Mouse (Mus musculus) left cerebral cortex, postnatal 4 days (tissue): ENCODE data around the gene Atp1a1. TPM values are rescaled to one million over a fixed set of nuclear protein-coding genes. Genes with fewer than 3 reads are reported as not detected.

Source experiments
- DNase-seq: peaks from one replicate; pipeline ENCODE4 v3.0.0-alpha.2; 2022
- intact Hi-C: fragments of 180-260 bp; cut with DNase I; formaldehyde crosslinking; loops from one replicate; pipeline ENCODE4 v1.15.1; 2025
- total RNA-seq, 2 experiments: library from RNA; stranded (reverse); gene quantifications; 2 replicates each; pipeline ENCODE4 v1.2.3; 2021

The Atp1a1 gene
- total RNA-seq, 2 experiments from 2014 or later: 205 to 223 TPM

DNA sequence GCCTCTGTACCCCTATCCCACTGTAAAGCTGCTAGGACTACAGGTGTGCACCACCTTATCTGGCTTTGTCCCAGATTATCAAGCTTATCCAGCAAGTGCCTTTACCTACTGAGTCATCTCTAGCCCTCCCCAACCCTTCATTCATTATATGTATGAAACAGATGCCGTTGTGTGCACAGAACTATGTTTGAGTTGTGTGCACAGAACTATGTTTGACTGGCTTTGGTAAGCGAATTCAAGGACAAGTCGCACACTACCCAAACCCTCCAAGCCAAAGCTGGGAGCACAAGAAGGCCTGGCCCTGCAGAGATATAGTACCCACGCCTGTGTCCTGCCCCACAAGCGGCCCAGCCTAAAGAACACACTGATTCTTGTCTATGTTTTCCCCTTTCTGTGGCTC, 42.5 kb downstream of the Atp1a1 start:
- no peak for DNase-seq
- intact Hi-C loops: no loop called here

DNA sequence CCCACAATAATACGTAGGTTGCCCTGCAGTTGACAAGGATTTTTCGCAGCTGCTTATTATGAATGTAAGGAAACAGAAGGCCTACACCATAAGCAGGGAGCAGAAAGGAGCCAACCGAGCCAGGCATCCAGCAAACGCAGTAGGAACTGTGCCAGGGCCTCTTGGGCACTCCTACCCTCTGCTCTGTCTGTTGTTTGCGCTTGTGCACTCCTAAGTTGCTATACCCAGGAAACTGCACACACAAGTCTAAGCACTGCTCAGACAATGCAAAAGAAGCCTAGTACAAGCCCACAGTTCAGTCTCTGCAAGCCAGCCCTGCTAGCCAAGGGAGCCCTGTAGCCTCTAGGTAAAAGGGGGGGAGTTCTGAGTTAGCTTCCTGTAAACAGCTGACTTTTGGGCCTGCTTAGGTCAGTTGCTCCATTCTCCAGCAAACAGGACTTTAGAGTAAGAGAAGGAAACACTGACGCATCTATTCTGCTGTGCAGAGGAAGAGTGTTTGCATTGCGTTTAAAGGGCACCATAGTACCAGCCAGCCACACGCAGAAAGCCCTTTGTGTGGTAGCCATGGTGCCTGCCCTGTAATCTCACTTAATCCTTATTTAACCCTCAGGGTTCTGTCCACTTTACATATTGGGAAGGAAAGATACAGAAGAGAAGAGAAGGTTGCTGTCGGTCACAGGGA, 43.5 kb downstream of the Atp1a1 start:
- peak; percentile 49 for DNase-seq
- intact Hi-C loops: no loop called here

DNA sequence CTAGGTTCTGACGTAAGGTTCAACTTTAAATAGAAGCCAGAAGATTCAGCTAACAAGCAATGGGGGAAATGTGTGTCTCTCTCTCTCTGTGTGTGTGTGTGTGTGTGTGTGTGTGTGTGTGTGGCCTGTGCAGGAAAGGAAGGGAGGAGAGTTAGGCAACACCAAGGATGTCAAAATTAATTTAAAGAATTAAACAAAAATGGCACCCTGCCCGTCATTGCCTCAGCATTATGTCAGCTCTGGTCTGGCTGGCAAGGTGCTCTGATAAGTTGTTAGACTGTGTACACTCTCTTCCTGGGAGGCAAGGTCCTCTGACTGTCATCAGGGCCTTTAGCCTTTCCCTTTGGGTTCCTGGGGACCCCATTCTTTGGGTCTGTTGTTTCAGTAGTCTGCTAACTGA, 47.8 kb downstream of the Atp1a1 start:
- DNase-seq: no peak
- intact Hi-C loops: no loop called here

DNA sequence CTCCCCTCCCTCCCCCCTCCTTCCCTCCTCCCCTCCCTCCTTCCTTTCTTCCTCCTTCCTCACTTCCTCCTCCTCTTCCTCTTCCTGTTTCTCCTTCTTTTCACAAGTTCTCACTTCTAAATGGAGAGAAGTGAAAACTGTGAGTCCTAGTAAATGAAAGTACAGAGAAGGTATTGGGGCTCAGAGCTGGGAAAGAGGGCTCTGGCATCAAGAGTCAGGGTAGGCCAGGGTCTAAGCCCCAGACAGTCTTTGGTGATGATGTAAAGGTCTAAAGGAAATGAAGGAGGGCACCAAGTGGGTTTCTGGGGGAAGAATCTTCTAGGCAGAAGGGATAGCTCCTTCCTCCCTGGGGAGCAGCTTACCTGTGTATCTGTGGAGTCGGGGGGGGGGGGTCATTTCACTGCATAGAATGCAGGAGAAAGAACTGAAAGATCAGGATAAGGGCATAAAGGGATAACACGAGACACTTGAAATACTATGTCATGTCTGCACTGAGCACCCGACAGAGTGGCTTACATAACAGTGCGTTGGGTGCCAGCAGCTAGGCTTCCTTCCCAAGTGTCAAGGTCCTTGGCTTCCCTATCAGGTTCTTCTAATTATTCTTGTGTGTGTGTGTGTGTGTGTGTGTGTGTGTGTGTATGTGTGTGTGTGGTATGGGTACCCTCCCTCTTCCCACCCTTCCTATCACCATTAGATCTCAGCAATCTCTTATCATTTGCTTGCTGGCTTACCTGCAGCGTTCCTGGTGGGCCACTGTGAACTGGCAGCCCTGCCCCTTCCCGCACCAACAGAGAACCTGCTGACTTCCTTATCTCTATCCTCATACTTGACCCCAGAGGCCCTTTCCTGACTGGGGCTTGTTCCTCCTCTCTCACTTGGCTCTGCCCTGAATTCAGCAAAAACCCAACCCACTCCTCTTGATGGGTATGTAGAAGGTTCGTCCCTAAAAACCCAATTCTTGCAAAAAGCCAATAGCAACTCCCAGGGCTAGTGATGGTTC, 51.6 kb downstream of the Atp1a1 start:
- no peak for DNase-seq
- intact Hi-C loops: no loop called here

DNA sequence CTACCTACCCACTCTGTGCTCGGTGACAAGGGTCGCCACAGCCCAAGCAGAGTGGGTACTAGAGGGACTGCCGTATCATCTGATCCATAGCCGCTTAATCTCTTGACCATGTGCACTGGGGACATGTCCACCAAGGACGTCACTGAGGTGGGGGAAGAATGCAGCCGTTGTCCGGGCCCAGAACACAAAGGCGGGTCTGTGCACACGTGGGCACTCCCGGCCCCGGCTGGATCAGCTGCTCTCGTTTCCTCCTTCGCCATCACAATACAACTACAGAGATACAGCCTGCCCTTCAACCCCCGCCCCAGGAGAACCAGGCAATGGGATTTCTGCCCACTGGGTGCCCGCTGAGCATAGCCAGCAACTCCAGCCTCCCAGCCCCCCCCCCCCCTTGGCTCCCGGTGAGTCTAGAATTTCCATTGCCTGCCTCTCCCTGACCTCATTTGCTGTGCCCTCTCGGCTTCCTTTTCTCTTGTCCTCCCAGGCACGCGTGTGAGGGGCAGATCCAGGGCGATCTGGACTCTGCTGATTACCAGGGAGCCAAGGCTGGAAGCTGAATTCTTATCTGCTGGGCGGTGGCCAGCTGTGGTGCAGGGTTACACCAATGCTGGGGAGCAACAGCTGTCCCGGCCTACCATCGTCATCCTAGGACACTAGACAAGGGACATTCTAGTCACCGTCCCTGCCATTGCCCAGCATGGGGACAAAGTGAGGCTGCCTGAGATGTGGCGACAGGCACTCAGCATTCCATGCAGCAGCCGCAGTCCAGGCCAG, 52.8 kb downstream of the Atp1a1 start:
- DNase-seq: peak; percentile 27
- intact Hi-C loops: no loop called here

DNA sequence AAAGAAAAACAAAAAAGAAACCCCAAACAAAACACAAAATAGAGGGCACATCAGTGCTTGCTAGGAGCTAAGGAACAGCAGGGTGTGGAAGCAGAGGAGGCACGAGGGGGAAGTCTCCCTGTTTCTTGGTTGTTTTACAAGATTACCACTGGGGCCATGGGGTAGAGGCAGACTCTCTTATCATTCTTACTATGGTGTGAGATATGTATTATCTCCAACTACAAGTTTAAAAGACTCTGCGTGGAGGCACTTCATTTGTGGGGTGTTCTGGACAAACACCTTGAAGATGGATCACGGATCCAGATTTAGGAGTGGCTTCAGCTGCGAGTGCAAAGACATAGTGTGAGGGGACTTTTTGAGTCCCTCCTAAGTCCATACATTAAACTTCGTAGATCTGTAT, 54.7 kb downstream of the Atp1a1 start:
- intact Hi-C loops: no loop called here
- no peak for DNase-seq

DNA sequence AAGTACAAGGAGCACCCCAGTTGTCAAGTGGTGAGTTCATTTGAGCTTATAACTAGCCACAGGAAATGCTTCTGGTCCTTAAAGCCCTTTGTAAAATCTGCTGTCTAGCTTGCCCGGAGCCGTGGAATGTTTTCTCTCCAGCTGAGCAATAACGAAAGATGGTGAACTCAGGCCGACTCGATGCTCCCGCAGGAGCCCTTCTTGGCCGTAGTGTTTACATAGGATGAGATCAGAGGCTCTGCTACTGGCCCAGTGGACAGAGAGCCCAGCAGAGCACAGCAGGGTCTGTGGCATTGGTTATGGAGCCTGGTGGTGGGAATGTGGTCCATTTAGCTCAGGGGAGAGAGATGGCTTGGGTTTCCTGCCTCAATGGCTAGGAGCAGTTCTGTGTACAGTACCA, 60.4 kb downstream of the Atp1a1 start:
- intact Hi-C loops: no loop called here
- DNase-seq: no peak

DNA sequence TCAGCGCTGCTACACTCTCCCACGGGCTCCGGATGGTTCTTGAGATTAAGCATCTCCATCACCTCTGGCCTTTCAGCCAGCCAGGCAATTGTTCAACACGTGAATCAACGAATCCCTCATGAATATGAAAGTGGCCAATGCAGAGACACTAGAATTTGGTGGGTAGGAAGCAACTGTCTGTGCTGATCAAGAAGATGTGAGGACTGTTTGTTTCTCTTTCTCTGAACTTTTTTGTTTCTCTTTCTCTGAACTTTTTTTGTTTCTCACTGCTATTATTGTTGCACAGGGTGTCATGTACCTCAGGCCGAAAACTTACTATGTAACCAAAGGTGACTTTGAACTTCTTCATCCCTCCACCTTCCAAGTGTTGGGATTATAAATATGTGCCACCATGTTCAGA, 62.9 kb downstream of the Atp1a1 start:
- intact Hi-C loops: no loop called here
- DNase-seq: no peak

DNA sequence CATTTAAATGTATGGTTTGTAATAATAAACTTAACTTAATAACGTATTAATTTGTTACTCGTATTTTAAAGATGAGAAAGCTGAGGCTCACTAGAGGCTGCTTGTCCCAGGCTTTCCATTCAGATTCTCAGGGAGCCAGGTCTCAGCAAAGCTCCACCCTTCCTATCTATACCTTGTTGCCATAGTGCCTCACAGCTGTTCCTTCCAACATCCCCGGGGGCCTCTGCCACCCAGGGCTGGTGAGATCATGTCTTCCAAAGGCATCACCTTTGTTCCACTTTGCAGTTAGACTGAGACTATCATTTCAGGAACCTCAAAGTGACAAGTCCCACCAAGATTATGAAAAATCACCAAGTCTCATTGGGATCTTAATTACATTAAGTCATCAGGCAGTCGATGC, 63.9 kb downstream of the Atp1a1 start:
- intact Hi-C loops: no loop called here
- no peak for DNase-seq

DNA sequence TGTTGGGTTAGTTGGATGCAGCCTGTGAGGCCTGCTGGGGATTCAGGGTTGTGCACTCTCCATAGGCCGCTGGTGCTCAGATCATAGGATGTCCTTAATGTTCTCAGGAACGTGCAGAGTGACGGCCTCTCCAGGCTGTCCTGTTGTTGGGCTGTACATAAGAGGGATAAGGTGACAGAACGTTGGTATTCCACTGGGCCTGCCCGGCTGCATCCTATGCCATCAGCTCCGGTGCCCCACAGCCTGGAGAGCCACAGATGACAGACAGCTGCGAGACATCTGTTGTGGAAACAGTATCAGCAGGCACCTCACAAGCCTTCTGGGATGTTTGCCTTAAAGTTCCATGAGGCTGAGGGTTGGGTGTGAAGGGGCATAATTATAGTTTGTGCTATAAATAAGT, 68.2 kb downstream of the Atp1a1 start:
- intact Hi-C loops: no loop called here
- no peak for DNase-seq

DNA sequence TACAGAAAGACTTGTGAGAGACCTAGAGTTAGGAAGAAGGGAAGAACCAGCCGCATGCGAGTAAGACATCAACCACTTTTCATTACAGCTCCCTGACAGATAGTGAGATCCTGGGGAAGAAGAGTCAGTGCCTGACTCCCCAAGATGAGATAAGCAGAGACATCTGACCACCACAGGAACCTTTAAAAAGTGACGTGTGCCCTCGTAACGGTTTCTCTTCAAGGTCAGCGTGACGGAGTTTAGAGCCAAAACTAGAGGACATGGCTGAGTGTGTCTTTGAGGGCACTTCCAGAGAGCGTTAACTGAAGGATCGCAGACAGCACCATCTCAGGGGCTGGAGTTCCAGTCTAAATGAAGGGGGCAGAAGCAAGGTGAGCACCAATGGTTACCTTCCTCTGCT, 70.2 kb downstream of the Atp1a1 start:
- no peak for DNase-seq
- intact Hi-C loops: no loop called here

DNA sequence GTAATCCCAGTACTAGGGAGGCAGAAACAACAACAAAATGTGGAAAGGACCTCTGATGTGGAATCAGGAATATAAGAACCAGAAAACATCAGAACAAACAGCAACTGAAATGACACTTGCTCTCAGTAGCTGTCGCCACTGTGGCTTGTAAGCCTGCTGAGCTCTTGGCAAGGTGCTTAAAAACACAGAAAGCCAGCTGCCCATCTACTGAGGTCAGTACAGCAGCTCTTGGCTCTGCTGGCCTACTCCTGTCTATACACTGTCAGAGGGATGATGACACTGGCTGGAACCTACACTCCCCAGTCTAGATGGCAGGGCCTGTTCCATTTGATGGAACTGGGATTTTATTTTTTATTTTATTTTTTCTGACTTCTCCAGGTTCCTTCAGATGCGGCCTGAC, 71.1 kb downstream of the Atp1a1 start:
- DNase-seq: peak; percentile 73
- intact Hi-C loops: no loop called here

DNA sequence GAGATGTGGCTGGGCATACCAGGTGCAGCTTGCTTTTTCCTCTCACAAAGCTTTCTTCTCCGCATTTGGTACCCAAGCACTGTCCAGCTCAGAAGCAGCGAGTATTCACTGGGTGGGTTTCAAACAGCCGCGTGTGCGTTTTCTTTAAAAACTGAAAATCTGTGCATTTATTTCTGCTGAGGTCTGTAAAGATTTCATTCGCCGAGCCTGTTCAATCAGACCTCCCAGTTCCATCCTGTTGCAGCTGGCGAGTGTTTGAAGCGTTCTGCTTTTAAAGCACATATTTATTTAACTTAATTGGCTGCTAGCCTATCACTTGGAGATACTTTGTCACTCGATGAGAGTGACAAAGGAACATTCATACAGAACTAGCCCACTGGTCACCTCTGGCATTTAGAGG, 73.6 kb downstream of the Atp1a1 start:
- intact Hi-C loops: no loop called here

DNA sequence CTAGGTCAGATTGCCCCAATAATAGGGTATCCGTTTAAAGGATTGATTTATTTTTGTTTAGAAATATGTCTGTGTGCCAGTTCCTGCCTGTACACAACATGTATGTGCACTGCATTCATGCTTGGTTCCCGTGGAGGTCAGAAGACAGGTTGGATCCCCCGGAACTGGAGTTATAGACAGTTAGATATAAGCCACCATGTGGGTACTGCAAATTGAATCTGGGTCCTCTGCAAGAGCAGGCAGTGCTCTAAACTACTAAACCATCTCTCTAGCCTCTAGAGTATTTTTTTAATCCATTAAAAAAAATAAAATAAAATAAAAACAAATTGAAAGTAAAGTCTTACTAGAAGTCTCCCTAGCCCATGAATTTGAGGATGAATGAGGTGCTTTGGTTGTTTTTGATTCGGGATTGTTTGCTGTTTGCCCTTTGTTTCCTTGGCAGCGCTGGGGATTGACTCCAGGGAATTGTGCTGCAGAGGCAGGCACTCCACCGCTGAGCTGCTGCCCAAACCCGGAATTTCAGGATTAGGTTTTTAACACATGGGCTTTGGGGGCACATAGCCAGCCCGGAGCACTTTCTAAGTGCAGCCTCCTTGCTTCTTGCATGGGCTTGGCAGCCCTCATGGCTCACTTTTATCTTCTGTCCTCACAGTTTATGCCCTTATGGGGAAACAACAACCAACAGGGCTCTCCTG, 75.4 kb downstream of the Atp1a1 start:
- intact Hi-C loops: no loop called here

More for the DNA sequence above, 73.6 kb downstream of the Atp1a1 start:
- DNase-seq: no peak

DNA sequence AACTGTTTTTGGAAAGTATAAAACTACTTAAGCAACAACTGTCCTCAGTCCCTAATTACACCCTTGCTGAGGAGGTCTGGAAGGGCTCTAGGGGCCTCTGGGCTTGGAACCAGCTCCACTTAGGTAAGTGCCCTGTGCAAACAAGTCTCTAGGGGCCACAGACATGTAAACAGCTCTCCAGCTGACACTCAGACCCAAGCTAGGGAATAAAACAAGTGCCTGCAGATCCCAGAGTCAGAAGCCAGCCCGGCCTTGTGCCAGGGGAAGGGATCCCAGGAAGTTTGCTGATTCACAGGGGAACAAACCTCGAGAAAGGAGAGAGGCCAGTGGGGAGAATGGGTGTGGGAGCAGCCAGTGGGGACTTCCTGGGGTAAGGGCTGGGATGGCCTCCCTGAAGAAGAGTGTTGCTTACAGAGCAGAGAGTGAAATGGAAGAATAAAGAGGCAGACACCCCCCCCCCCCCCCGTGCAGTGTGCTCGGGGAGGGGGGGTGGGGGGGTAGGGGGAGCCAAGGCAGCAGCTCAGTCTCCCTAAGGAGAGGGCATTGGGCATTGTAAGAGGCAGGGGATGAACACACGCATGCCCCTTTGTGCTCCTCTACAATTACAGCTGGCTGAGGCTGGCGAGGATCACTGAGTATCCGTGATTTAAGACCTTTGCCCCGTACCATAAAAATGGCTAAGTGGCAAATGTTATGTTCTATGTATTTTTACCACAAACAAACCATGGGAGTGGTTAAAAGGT, 76.2 kb downstream of the Atp1a1 start:
- intact Hi-C loops: no loop called here

More for the DNA sequence above, 75.4 kb downstream of the Atp1a1 start:
- peak; percentile 64 for DNase-seq

DNA sequence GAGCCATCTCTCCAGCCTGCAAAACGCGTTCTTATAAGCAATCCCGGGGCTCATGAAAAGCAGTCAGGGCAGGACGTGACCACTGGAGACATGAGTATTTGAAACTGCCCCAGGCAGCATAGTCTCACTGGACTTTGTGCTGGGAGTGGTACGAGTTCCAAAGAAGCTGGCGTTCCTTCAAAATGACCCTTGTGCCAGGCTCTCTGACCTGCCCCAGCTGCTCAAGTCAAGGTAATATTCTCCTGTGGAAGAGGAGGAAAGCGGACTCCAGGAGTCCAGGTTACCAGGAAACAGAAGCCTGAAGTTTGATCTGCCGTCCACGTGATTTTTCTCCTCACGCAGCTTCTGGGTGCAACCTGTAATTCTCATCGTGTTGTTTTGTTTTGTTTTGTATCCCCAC, 77.9 kb downstream of the Atp1a1 start:
- intact Hi-C loops: no loop called here
- DNase-seq: no peak

More for the DNA sequence above, 76.2 kb downstream of the Atp1a1 start:
- DNase-seq: no peak
